Mouse (Mus musculus) forebrain, embryonic 12.5 days (tissue): ENCODE data around the gene Cd101. TPM values are rescaled to one million over a fixed set of nuclear protein-coding genes. Genes with fewer than 3 reads are reported as not detected.

Experiments
- ATAC-seq: fragments of 200-750 bp; cut with Nextera tagmentation; 2 replicates; pipeline ENCODE4 v1.8.0; 2017; ENCODE audit warnings: moderate TSS enrichment; ENCODE audit not compliant: low FRiP score
- H3K27ac ChIP-seq: fragments of 300-500 bp; sonication (generic); 2 replicates; pipeline ENCODE4 v1.5.1; 2016; ENCODE audit warnings: mild to moderate bottlenecking
- H3K27me3 ChIP-seq: fragments of 300-500 bp; sonication (generic); 2 replicates; pipeline ENCODE4 v1.6.1; 2016; ENCODE audit warnings: mild to moderate bottlenecking
- H3K36me3 ChIP-seq: fragments of 300-500 bp; sonication (generic); replicated peaks from 2 replicates; pipeline ENCODE4 v1.6.1; 2016; ENCODE audit warnings: mild to moderate bottlenecking
- H3K4me1 ChIP-seq: fragments of 300-500 bp; sonication (generic); 2 replicates; pipeline ENCODE4 v1.6.1; 2016
- H3K4me2 ChIP-seq: fragments of 300-500 bp; sonication (generic); 2 replicates; pipeline ENCODE4 v1.6.1; 2016; ENCODE audit warnings: mild to moderate bottlenecking, moderate library complexity
- H3K4me3 ChIP-seq: fragments of 300-500 bp; sonication (generic); replicated peaks from 2 replicates; pipeline ENCODE4 v1.5.1; 2016; ENCODE audit warnings: mild to moderate bottlenecking
- H3K9ac ChIP-seq: fragments of 300-500 bp; sonication (generic); 2 replicates; pipeline ENCODE4 v1.6.1; 2016; ENCODE audit warnings: mild to moderate bottlenecking
- H3K9me3 ChIP-seq: fragments of 300-500 bp; sonication (generic); 2 replicates; pipeline ENCODE4 v1.6.1; 2016
- WGBS: fragments of 180-500 bp; shearing (Covaris S2); methylation state at CpG from one replicate; pipeline ENCODE4 v1.1.7; 2016; 5-methylcytosine and 5-hydroxymethylcytosine counted together
- polyA plus RNA-seq: library from polyadenylated mRNA; unstranded; fragments of >200 nt; fragmentation: Nextera tagmentation; extraction: Ambion mirVana; gene quantifications from 2 replicates; pipeline ENCODE4 v1.2.1, GENCODE M21; 2016

The Cd101 gene
- polyA plus RNA-seq, 1 experiment from 2014 or later, result 0.05 TPM

DNA sequence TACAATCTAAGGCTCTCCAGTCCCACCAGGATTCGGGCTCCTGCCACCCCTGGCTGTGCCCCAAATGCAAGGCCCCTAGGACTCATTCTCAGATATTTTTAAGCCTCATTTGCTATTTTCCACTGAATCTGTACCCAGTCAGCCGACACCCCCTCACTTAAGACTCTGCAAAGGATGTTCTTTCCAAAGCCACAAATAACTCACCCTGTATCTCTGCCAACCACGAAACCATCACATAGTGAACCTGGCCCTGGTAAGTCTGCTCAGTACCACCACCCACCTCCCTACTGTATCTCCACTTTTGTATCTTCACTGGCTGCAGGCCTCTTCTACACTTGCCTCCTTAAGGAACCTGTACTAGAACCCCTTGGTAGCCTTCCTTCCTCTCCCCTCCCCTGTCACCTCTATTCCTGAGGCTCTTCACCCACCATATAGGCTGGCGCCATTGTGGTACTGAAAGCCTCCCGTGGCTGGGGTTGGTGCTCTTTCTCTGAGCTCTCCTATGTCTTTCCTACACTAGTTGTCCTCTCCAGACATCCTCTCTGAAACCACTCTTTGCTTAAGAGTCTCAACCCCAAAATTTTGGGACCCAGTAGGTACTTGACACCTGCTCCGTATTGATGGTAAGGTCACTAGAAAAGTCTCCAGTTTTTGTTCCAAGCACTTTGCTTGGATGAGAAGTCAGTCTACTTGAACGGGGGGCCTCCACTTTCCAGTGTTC is 32.7 kb upstream of the Cd101 start:
- Histone ChIP-seq H3K36me3 (peaks cover 30% of the 10 kb centered on the region), H3K9me3 (no peaks in the 10 kb centered on the region), H3K4me2 (no peak overlapping the region), H3K4me3 (no peak overlapping the region), H3K27ac (no peak overlapping the region), H3K9ac (no peak overlapping the region), H3K27me3 (no peaks in the 10 kb centered on the region), H3K4me1 (0 out of 2 replicates have a peak, but pooled peaks cover 7% of the 10 kb centered on the region)
- 91% methylated on average over 7 of the region's 7 CpGs for WGBS
- no peak for ATAC-seq

DNA sequence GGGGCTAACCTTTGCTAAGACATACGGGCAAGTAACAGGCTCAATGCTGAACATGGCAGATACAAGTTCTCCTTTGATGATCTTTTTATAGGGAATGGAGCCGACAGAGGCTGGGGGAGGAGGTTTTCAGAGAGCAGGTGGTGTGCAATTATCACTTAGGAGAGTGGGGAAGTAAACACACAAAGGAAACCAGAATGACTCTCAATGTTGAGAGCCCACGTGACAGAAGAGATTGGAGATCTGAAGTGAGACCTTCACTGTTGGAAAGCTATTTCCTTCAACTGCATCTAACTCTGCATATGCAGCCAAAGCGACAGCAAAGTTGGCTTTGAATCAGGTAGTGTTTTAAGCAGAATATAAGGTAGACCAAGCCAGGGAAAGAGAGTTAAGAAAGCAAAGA is 29.9 kb upstream of the Cd101 start:
- H3K9me3 ChIP-seq, result no peaks in the 10 kb centered on the region
- H3K9ac ChIP-seq, result no peak overlapping the region
- H3K4me1 ChIP-seq, result no peaks in the 10 kb centered on the region
- no peaks in the 10 kb centered on the region for H3K27me3 ChIP-seq
- no peak for ATAC-seq
- H3K27ac ChIP-seq, result no peak overlapping the region
- H3K4me3 ChIP-seq, result no peak overlapping the region
- H3K4me2 ChIP-seq, result no peak overlapping the region
- H3K36me3 ChIP-seq, result peaks cover 45% of the 10 kb centered on the region
- 79% methylated on average over 4 of the region's 4 CpGs for WGBS

DNA sequence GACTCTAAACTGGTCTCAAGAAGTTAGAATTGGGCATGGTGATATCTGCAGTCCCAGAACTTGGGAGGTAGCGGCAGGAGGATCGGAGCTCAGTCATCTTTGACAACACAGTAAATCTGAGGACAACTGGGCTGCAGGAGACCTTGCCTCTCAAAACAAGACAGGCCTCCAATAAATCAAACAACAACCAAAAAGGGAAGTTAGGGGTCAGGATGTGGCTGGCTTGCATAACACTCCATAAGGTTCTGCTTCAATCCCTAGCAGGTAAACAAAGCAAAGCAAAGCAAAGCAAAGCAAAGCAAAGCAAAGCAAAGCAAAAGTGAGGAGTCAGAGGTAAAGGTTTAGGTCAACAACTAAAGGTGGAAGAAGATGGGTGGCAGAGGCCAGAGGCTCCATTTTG is 28.8 kb upstream of the Cd101 start:
- no peak overlapping the region for H3K9ac ChIP-seq
- 100% methylated on average over 2 of the region's 2 CpGs for WGBS
- no peaks in the 10 kb centered on the region for H3K27me3 ChIP-seq
- no peaks in the 10 kb centered on the region for H3K4me1 ChIP-seq
- no peak for ATAC-seq
- peaks cover 44% of the 10 kb centered on the region for H3K36me3 ChIP-seq
- no peak overlapping the region for H3K4me2 ChIP-seq
- no peak overlapping the region for H3K27ac ChIP-seq
- no peak overlapping the region for H3K4me3 ChIP-seq
- no peaks in the 10 kb centered on the region for H3K9me3 ChIP-seq

DNA sequence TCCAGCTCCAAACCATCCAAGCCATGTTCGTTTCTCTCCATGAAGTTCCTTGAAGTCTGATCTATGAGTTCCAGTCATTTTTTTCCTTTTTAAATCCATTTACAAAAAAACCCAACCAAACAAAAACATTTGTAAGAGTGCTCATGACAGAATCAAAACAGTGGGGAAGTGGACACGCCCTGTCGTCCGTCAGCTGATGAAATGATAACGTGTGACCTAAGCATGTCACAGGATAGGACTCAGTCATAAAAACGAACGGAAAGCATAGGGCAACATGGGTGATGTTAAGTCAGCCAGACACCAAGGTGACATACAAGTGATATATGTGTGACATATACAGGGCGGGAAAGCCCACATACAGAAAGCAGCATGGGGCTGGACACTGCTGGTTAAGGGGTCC is 25.9 kb upstream of the Cd101 start:
- Histone ChIP-seq H3K27ac (no peak overlapping the region), H3K9ac (no peak overlapping the region), H3K4me1 (no peaks in the 10 kb centered on the region), H3K9me3 (no peaks in the 10 kb centered on the region), H3K27me3 (no peaks in the 10 kb centered on the region), H3K4me3 (no peak overlapping the region), H3K4me2 (no peak overlapping the region), H3K36me3 (peaks cover 40% of the 10 kb centered on the region)
- no peak for ATAC-seq
- WGBS, result 92% methylated on average over 8 of the region's 8 CpGs

DNA sequence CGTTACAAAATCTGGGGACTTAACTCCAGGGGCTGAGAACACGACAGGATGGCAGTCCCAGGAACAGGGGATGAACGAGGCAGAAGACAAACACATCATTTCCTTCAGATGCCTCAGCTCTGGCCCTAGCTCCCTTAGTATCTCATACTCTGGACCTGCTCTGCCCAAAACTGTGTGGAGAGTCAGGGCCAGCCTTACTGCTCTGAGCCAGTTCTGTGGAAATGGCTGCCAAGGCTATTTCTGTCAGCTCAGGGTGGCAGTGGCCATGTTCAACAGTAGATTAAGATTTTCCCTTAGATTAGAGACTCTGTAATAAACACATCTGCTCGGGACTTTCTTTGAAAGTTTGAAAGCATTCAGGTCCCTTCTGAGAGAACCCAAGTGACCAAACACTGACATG is 22.2 kb upstream of the Cd101 start:
- H3K27ac ChIP-seq, result no peak overlapping the region
- peaks cover 31% of the 10 kb centered on the region for H3K36me3 ChIP-seq
- H3K4me1 ChIP-seq, result peaks cover 16% of the 10 kb centered on the region
- no peak overlapping the region for H3K4me3 ChIP-seq
- no peak for ATAC-seq
- H3K9ac ChIP-seq, result no peak overlapping the region
- no peaks in the 10 kb centered on the region for H3K9me3 ChIP-seq
- no peak overlapping the region for H3K4me2 ChIP-seq
- 78% methylated on average over 4 of the region's 4 CpGs for WGBS
- H3K27me3 ChIP-seq, result no peaks in the 10 kb centered on the region

DNA sequence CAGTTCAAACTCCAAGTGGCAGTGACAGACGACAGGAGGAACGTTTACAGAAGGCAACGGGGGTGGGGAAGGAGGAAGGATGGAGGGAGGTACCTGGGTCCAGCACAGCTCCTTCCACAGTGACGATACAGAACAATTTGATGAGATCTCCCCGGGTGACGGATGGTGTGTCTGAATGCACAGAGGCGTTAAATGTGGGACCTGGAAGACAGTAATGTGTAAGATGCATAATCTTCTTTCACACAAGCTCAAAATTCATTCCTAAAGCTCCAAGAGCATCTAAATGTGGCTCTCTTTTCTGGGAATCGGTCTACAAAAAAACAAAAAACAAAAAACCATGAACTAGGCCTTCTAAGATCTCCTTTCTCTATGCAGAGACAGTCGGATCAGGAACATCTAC is 20.6 kb upstream of the Cd101 start:
- 86% methylated on average over 9 of the region's 9 CpGs for WGBS
- Histone ChIP-seq H3K27ac (no peak overlapping the region), H3K9me3 (no peaks in the 10 kb centered on the region), H3K27me3 (no peaks in the 10 kb centered on the region), H3K4me3 (no peak overlapping the region), H3K9ac (no peak overlapping the region), H3K36me3 (peaks cover 28% of the 10 kb centered on the region), H3K4me2 (no peak overlapping the region), H3K4me1 (peaks cover 16% of the 10 kb centered on the region)
- no peak for ATAC-seq

DNA sequence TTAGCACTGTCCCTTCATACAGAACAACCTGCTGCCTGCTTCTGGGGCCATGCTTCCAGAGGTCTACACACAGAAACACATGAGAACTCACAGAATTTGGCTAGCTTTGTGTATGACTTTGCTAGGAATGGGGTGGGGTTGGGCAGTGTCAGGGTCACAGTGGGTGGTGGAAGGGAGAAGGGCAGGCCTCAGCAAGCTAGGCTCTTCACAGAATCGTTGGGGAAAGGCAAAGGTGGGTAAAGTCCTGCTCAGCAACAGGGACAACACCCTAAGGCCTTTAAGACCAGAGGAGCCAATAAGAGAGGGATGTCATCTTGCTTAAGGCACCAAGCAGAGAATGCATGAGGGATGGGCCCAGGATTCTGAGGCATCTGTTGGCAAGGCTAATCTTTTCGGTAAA is 19.4 kb upstream of the Cd101 start:
- no peak for ATAC-seq
- no peaks in the 10 kb centered on the region for H3K27me3 ChIP-seq
- H3K4me3 ChIP-seq, result no peak overlapping the region
- H3K9me3 ChIP-seq, result no peaks in the 10 kb centered on the region
- peaks cover 30% of the 10 kb centered on the region for H3K36me3 ChIP-seq
- peaks cover 16% of the 10 kb centered on the region for H3K4me1 ChIP-seq
- no peak overlapping the region for H3K4me2 ChIP-seq
- peak overlapping the region; percentile 59 for H3K27ac ChIP-seq
- 74% methylated on average over 2 of the region's 2 CpGs for WGBS
- H3K9ac ChIP-seq, result no peak overlapping the region

DNA sequence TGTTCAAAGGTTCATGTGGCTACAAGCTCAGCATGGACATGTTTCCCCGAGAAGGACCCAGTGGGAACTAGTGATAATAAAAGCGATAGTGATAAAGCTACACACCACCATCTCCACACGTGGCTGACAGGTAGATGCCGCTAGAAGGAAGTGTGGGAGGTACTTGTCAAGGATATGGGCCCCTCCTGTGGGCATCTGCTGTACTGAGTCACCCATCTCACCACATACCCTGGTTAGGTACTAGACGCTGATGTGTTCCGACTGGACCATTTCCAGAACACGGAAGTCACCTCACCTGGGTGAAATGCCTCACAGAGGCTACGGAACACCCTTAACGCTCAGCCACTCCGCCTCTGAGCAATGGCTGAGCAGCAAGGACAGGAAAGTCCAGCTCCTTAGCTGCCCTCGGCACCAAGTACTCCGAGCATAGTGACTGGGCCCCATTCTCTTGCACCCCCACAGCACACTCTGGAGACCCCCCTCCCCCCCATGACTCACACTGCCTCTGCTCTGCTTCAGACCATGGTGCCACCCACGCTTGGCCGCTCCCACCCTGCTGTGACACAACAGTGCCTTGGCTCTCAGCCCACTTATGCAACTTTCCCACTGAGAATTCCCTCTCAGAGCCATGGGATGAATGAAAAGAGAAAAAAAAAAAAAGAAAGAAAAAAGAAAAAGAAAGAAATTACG is 18.4 kb upstream of the Cd101 start:
- H3K4me2 ChIP-seq, result no peak overlapping the region
- WGBS, result 77% methylated on average over 15 of the region's 15 CpGs
- H3K36me3 ChIP-seq, result peaks cover 36% of the 10 kb centered on the region
- 0 out of 2 replicates have a peak overlapping the region, but pooled peaks have one; percentile 50 for H3K27ac ChIP-seq
- H3K4me1 ChIP-seq, result peaks cover 23% of the 10 kb centered on the region
- no peaks in the 10 kb centered on the region for H3K9me3 ChIP-seq
- no peaks in the 10 kb centered on the region for H3K27me3 ChIP-seq
- H3K9ac ChIP-seq, result no peak overlapping the region
- H3K4me3 ChIP-seq, result no peak overlapping the region
- peak; percentile 65; the same call in 1 of the 2 replicates for ATAC-seq

DNA sequence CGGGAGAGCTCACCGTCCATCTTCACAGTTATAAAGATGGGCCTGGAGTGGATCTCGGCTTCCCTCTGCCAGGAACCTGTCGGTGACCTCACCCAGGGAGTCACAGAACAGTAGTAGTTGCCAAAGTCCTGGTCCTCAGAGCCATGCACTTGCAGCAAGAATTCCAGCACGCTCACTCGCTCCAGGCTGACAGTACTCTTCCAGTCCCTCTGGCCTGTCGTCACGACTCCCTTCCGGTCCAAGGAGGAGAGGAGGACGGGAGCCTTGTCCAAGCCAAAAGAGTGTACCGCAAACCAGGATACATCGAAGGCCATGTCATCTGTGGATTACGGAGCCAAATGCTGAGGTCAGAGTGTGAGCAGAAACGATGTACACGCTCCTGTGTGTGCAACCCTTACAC is 16.1 kb upstream of the Cd101 start:
- Histone ChIP-seq H3K4me1 (peaks cover 34% of the 10 kb centered on the region), H3K9me3 (no peaks in the 10 kb centered on the region), H3K4me3 (no peak overlapping the region), H3K9ac (no peak overlapping the region), H3K27ac (no peak overlapping the region), H3K27me3 (no peaks in the 10 kb centered on the region), H3K36me3 (peaks cover 47% of the 10 kb centered on the region), H3K4me2 (no peak overlapping the region)
- 95% methylated on average over 15 of the region's 15 CpGs for WGBS
- no peak for ATAC-seq

DNA sequence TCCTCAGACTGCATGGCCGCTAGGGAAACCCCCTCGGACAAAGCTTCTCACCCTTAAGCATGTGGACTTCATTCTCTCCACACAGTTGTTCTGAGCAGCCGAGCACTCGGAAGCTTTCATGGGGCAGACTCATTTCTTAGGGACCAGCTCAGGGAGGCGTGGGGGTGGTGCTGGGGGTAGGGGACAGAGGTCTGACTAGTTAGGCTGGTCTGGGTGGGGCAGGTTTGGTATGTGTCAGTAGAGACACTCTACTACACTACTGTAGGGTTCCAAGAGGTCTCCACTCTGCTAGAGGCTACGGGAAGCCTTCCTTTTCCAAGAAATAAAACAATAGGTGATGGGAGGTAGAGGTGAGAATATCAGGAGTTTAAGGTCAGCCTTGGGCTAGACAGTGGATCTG is 15.3 kb upstream of the Cd101 start:
- H3K4me3 ChIP-seq, result no peak overlapping the region
- no peak overlapping the region for H3K4me2 ChIP-seq
- ATAC-seq, result no peak
- 78% methylated on average over 6 of the region's 6 CpGs for WGBS
- no peaks in the 10 kb centered on the region for H3K9me3 ChIP-seq
- no peak overlapping the region for H3K27ac ChIP-seq
- no peaks in the 10 kb centered on the region for H3K27me3 ChIP-seq
- H3K4me1 ChIP-seq, result peaks cover 34% of the 10 kb centered on the region
- peaks cover 47% of the 10 kb centered on the region for H3K36me3 ChIP-seq
- no peak overlapping the region for H3K9ac ChIP-seq

DNA sequence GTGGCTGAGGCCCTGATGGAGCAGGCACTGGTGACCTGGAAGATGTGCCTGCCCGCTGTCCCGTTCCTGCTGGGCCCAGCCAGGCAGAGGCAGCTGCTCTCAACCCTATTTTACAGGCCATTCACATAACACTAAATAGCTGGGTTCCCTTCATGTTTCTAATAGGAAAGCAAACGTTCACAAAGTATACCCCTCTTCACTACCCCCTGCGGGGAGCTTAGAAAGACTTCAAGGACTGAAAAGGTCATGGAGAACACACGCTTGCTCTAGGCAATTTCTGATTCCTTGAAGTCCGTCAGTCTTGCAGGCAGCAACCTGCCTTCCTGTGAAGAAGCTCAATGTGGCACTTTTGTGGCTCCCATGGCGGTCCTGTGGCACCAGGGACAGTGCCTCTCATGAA is 12.6 kb upstream of the Cd101 start:
- H3K4me2 ChIP-seq, result no peak overlapping the region
- WGBS, result 50% methylated on average over 7 of the region's 7 CpGs
- no peak for ATAC-seq
- no peak overlapping the region for H3K27ac ChIP-seq
- no peaks in the 10 kb centered on the region for H3K9me3 ChIP-seq
- no peaks in the 10 kb centered on the region for H3K27me3 ChIP-seq
- H3K36me3 ChIP-seq, result peaks cover 35% of the 10 kb centered on the region
- peaks cover 18% of the 10 kb centered on the region for H3K4me1 ChIP-seq
- H3K4me3 ChIP-seq, result no peak overlapping the region
- H3K9ac ChIP-seq, result no peak overlapping the region

DNA sequence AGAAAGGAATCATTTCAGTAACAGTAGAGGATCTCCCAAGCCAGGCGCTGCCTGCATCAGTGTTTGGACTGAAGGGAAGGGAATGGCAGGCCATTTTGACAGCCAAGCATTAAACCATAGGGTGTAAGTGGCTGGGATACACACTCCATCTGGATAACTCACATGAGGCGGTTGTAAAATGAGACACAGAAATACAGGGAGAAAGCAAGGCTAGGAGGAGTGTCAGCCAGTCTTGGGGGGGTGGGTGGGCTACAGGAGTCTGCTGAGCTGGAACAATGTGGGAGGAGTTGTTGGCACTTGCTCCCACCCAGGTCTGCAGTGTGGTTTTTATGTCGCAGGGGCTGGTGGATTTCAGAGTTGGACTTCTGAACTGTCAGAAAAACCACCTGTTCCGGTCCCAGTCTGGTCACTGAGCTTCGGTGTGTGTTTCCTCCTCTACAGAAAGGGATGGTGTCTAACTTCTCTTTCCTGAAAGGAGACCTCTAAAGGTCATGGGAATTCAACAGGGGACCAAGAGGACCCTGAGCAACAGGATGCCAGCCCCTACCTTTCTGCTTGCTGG is 8.7 kb upstream of the Cd101 start:
- 84% methylated on average over 5 of the region's 5 CpGs for WGBS
- Histone ChIP-seq H3K4me3 (no peak overlapping the region), H3K9ac (no peak overlapping the region), H3K27me3 (no peaks in the 10 kb centered on the region), H3K9me3 (no peaks in the 10 kb centered on the region), H3K4me1 (peaks cover 14% of the 10 kb centered on the region), H3K4me2 (no peak overlapping the region), H3K27ac (no peak overlapping the region), H3K36me3 (peaks cover 14% of the 10 kb centered on the region)
- no peak for ATAC-seq

DNA sequence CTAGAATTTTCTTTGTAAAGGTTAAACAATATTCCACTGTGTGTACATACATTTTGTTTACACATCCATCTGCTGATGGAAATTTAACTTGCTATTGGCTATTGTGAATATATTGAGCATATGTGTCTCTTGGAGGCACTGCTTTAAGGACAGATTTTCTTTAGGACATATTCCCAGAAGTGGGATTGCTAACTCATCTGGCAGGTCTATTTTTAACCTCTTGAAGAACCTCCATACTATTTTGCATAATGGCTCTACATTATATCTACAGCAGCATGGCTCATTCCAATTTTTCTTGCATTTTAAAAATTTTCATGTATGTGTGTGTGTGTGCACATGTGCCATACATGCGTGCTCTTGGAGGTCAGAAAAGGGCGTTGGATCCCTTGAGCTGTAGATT is 6.6 kb upstream of the Cd101 start:
- Histone ChIP-seq H3K4me3 (no peak overlapping the region), H3K27ac (no peak overlapping the region), H3K4me2 (no peak overlapping the region), H3K4me1 (no peaks in the 10 kb centered on the region), H3K27me3 (no peaks in the 10 kb centered on the region), H3K36me3 (peaks cover 5% of the 10 kb centered on the region; the same call in 1 of the 2 replicates), H3K9ac (no peak overlapping the region), H3K9me3 (no peaks in the 10 kb centered on the region)
- no peak for ATAC-seq
- WGBS, result 94% methylated on average over 2 of the region's 2 CpGs
